8 mouse cellular contexts compared by ENCODE assay signal in genomic region chr1:91413030-91413506, GRCm38 (mm10). TPM values are rescaled to one million over a fixed set of nuclear protein-coding genes. Genes with fewer than 3 reads are reported as not detected.
DNase-seq lines count a peak whose midpoint lies in the region; ATAC-seq and TF ChIP-seq lines count a peak whose summit lies in the region.

No protein-coding gene starts in this region.

- H3K9me3 ChIP-seq in heart, embryonic 10.5 days = no peaks in the 10 kb centered on the region
- H3K9me3 ChIP-seq in kidney, embryonic 14.5 days (ENCODE audit: control insufficient read depth, low read length) = no peaks in the 10 kb centered on the region
- no peaks in the 10 kb centered on the region for H3K9me3 ChIP-seq in limb, embryonic 15.5 days
- H3K9me3 ChIP-seq in midbrain, postnatal 0 days (ENCODE audit: low read length) = no peaks in the 10 kb centered on the region

- peak; percentile 95 for ATAC-seq in kidney, embryonic 14.5 days (ENCODE audit: low FRiP score, low TSS enrichment)
- peak; percentile 92 for ATAC-seq in limb, embryonic 15.5 days (ENCODE audit: insufficient number of reproducible peaks, low FRiP score, low TSS enrichment, low read depth)
- peak; percentile 92 for ATAC-seq in midbrain, postnatal 0 days (ENCODE audit: low FRiP score)

- no peaks in the 10 kb centered on the region for H3K79me3 ChIP-seq in C2C12 (ENCODE audit: low read depth)

- H3K27me3 ChIP-seq in C2C12 (ENCODE audit: control insufficient read depth, insufficient read depth, insufficient read length) = no peaks in the 10 kb centered on the region
- 0 out of 2 replicates have a peak, but pooled peaks cover 3% of the 10 kb centered on the region for H3K27me3 ChIP-seq in heart, embryonic 10.5 days (ENCODE audit: insufficient read depth, poor library complexity, severe bottlenecking)
- no peaks in the 10 kb centered on the region for H3K27me3 ChIP-seq in kidney, embryonic 14.5 days (ENCODE audit: control insufficient read depth, insufficient read depth, low read length)
- H3K27me3 ChIP-seq in limb, embryonic 15.5 days = no peaks in the 10 kb centered on the region
- H3K27me3 ChIP-seq in midbrain, postnatal 0 days (ENCODE audit: insufficient read depth, low read length) = no peaks in the 10 kb centered on the region

- H3K27ac ChIP-seq in embryonic fibroblast, embryonic 13.5 days (ENCODE audit: insufficient read depth, low read length) = no peak overlapping the region
- peak overlapping the region; percentile 92 for H3K27ac ChIP-seq in heart, embryonic 10.5 days
- peak overlapping the region; percentile 94 for H3K27ac ChIP-seq in kidney, embryonic 14.5 days (ENCODE audit: low read depth, low read length)
- peak overlapping the region; percentile 89 for H3K27ac ChIP-seq in limb, embryonic 15.5 days
- peak overlapping the region; percentile 88 for H3K27ac ChIP-seq in midbrain, postnatal 0 days (ENCODE audit: low read depth, low read length)

- no peak for TF ChIP-seq CTCF in C2C12 (IDR thresholded peaks at IDR 0.05; ENCODE audit: control insufficient read depth, insufficient read depth, insufficient read length)
- no peak for TF ChIP-seq CTCF in embryonic fibroblast, embryonic 13.5 days (IDR thresholded peaks at IDR 0.05; ENCODE audit: borderline replicate concordance, insufficient read depth, low read length)
- TF ChIP-seq CTCF in midbrain, postnatal 0 days (IDR thresholded peaks at IDR 0.05) = no peak

- TF ChIP-seq POLR2A in embryonic fibroblast, embryonic 13.5 days (IDR thresholded peaks at IDR 0.05; ENCODE audit: low read depth, low read length) = peak; percentile 87

- peak overlapping the region; percentile 85 for H3K9ac ChIP-seq in kidney, embryonic 14.5 days (ENCODE audit: low read depth, low read length)
- H3K9ac ChIP-seq in limb, embryonic 15.5 days = peak overlapping the region; percentile 75
- H3K9ac ChIP-seq in midbrain, postnatal 0 days (replicated peaks; ENCODE audit: low read length, poor library complexity, severe bottlenecking) = peak overlapping the region; percentile 81

- H3K4me1 ChIP-seq in embryonic fibroblast, embryonic 13.5 days (ENCODE audit: control insufficient read depth, insufficient read depth, low read length) = 0 out of 2 replicates have a peak, but pooled peaks cover 2% of the 10 kb centered on the region
- peaks cover 43% of the 10 kb centered on the region for H3K4me1 ChIP-seq in heart, embryonic 10.5 days
- peaks cover 19% of the 10 kb centered on the region for H3K4me1 ChIP-seq in kidney, embryonic 14.5 days (ENCODE audit: control insufficient read depth, insufficient read depth, low read length)
- peaks cover 39% of the 10 kb centered on the region for H3K4me1 ChIP-seq in limb, embryonic 15.5 days
- H3K4me1 ChIP-seq in midbrain, postnatal 0 days (ENCODE audit: insufficient read depth, low read length) = peaks cover 9% of the 10 kb centered on the region

- H3K4me3 ChIP-seq in C2C12 (ENCODE audit: insufficient read depth, poor library complexity, severe bottlenecking) = peak overlapping the region; percentile 72
- peak overlapping the region; percentile 70 for H3K4me3 ChIP-seq in embryonic fibroblast, embryonic 13.5 days (ENCODE audit: insufficient read depth, low read length)
- peak overlapping the region; percentile 75 for H3K4me3 ChIP-seq in heart, embryonic 10.5 days
- peak overlapping the region; percentile 76 for H3K4me3 ChIP-seq in kidney, embryonic 14.5 days (ENCODE audit: low read length)
- peak overlapping the region; percentile 80 for H3K4me3 ChIP-seq in limb, embryonic 15.5 days
- peak overlapping the region; percentile 66 for H3K4me3 ChIP-seq in midbrain, postnatal 0 days (ENCODE audit: low read depth, low read length)

- peaks cover 10% of the 10 kb centered on the region for H3K79me2 ChIP-seq in C2C12 (ENCODE audit: control insufficient read depth, insufficient read depth)

- H3K4me2 ChIP-seq in kidney, embryonic 14.5 days (replicated peaks; ENCODE audit: low read depth, low read length) = peak overlapping the region; percentile 99
- H3K4me2 ChIP-seq in limb, embryonic 15.5 days = peak overlapping the region; percentile 98
- peak overlapping the region; percentile 97 for H3K4me2 ChIP-seq in midbrain, postnatal 0 days (ENCODE audit: low read depth, low read length, poor library complexity, severe bottlenecking)

- peak; percentile 98 for DNase-seq in brain, adult 2 months (ENCODE audit: low read depth, low spot score)
- DNase-seq in heart, embryonic 10.5 days (ENCODE audit: low spot score) = peak; percentile 99
- peak; percentile 98 for DNase-seq in midbrain, postnatal 0 days (ENCODE audit: low spot score)
- DNase-seq in spleen, postnatal 10 days (ENCODE audit: low spot score in 2 of 2) = peak; percentile 75 to 91

- WGBS in heart, embryonic 10.5 days = under 1% methylated on average over 34 of the region's 34 CpGs
- WGBS in kidney, embryonic 14.5 days = under 1% methylated on average over 34 of the region's 34 CpGs
- under 1% methylated on average over 34 of the region's 34 CpGs for WGBS in limb, embryonic 15.5 days
- WGBS in midbrain, postnatal 0 days = 1% methylated on average over 34 of the region's 34 CpGs

- peak overlapping the region; percentile 82 for H3ac ChIP-seq in C2C12 (ENCODE audit: control insufficient read depth, insufficient read length, low read depth)

- H3K36me3 ChIP-seq in C2C12 (ENCODE audit: control insufficient read depth, insufficient read depth) = no peaks in the 10 kb centered on the region
- H3K36me3 ChIP-seq in heart, embryonic 10.5 days = peaks cover 5% of the 10 kb centered on the region; the same call in 1 of the 2 replicates
- H3K36me3 ChIP-seq in kidney, embryonic 14.5 days (ENCODE audit: control insufficient read depth, insufficient read depth, low read length) = peaks cover 4% of the 10 kb centered on the region; the same call in 1 of the 2 replicates
- peaks cover 6% of the 10 kb centered on the region; the same call in 1 of the 2 replicates for H3K36me3 ChIP-seq in limb, embryonic 15.5 days
- H3K36me3 ChIP-seq in midbrain, postnatal 0 days (ENCODE audit: insufficient read depth, low read length) = peaks cover 10% of the 10 kb centered on the region; the same call in 1 of the 2 replicates

TF ChIP-seq in C2C12, 6 proteins besides CTCF, POLR2A, EP300 and RAD21:
- TF ChIP-seq MYOD1 (IDR thresholded peaks at IDR 0.05; ENCODE audit: control insufficient read depth, insufficient read length, low read depth) (peak; percentile 51), USF1 (IDR thresholded peaks at IDR 0.05; ENCODE audit: low read depth) (no peak), FOSL1 (IDR thresholded peaks at IDR 0.05; ENCODE audit: insufficient read depth, low read length, poor library complexity, severe bottlenecking) (no peak), MYOG (IDR thresholded peaks at IDR 0.05; ENCODE audit: control insufficient read depth, extremely low read depth, insufficient read length) (no peak), CEBPB (IDR thresholded peaks at IDR 0.05; ENCODE audit: low read depth) (no peak), MAX (IDR thresholded peaks at IDR 0.05) (peak; percentile 24)

RNA-seq across cellular contexts. Expression of gene Hes6, which starts 0.8 kb away (rescaled TPM):
- polyA plus RNA-seq in C2C12 (2012; fragmentation: generic; extraction: Trizol) = 87.2 TPM
- 9.2 and 9.9 TPM in 2 replicates for polyA plus RNA-seq in embryonic fibroblast, embryonic 13.5 days (2011; ENCODE audit: insufficient read length, low read depth, missing spikeins)
- polyA plus RNA-seq in heart, embryonic 10.5 days (2016; fragmentation: Nextera tagmentation; extraction: Ambion mirVana) = 70.6 and 74.2 TPM in 2 replicates
- 61.1 and 65.8 TPM in 2 replicates for polyA plus RNA-seq in kidney, embryonic 14.5 days (2014; fragmentation: Nextera tagmentation; extraction: Ambion mirVana)
- 73.6 and 91.2 TPM in 2 replicates for polyA plus RNA-seq in limb, embryonic 15.5 days (2015; fragmentation: Nextera tagmentation; extraction: Ambion mirVana)
- 105 and 119 TPM in 2 replicates for total RNA-seq in midbrain, postnatal 0 days (2014; rRNA removed)
- 111 and 113 TPM in 2 replicates for polyA plus RNA-seq in midbrain, postnatal 0 days (2015; fragmentation: Nextera tagmentation; extraction: Ambion mirVana)

RNA-seq across cellular contexts. Expression of gene Ilkap, which starts 14.5 kb away (rescaled TPM):
- polyA plus RNA-seq in C2C12 (2012; fragmentation: generic; extraction: Trizol) = 77.6 TPM
- 64.5 and 66.5 TPM in 2 replicates for polyA plus RNA-seq in embryonic fibroblast, embryonic 13.5 days (2011; ENCODE audit: insufficient read length, low read depth, missing spikeins)
- polyA plus RNA-seq in heart, embryonic 10.5 days (2016; fragmentation: Nextera tagmentation; extraction: Ambion mirVana) = 132 and 152 TPM in 2 replicates
- polyA plus RNA-seq in kidney, embryonic 14.5 days (2014; fragmentation: Nextera tagmentation; extraction: Ambion mirVana) = 130 and 136 TPM in 2 replicates
- polyA plus RNA-seq in limb, embryonic 15.5 days (2015; fragmentation: Nextera tagmentation; extraction: Ambion mirVana) = 143 and 155 TPM in 2 replicates
- 58.5 and 97.5 TPM in 2 replicates for total RNA-seq in midbrain, postnatal 0 days (2014; rRNA removed)
- 114 and 116 TPM in 2 replicates for polyA plus RNA-seq in midbrain, postnatal 0 days (2015; fragmentation: Nextera tagmentation; extraction: Ambion mirVana)

RNA-seq across cellular contexts. Expression of gene Per2, which starts 46.1 kb away (rescaled TPM):
- polyA plus RNA-seq in C2C12 (2012; fragmentation: generic; extraction: Trizol) = 0.96 TPM
- polyA plus RNA-seq in embryonic fibroblast, embryonic 13.5 days (2011; ENCODE audit: insufficient read length, low read depth, missing spikeins) = 2.5 and 7.4 TPM in 2 replicates
- 3.2 and 4.9 TPM in 2 replicates for polyA plus RNA-seq in heart, embryonic 10.5 days (2016; fragmentation: Nextera tagmentation; extraction: Ambion mirVana)
- polyA plus RNA-seq in kidney, embryonic 14.5 days (2014; fragmentation: Nextera tagmentation; extraction: Ambion mirVana) = 2.5 and 3.6 TPM in 2 replicates
- 3.7 and 4.6 TPM in 2 replicates for polyA plus RNA-seq in limb, embryonic 15.5 days (2015; fragmentation: Nextera tagmentation; extraction: Ambion mirVana)
- total RNA-seq in midbrain, postnatal 0 days (2014; rRNA removed) = 10.5 and 11.3 TPM in 2 replicates
- polyA plus RNA-seq in midbrain, postnatal 0 days (2015; fragmentation: Nextera tagmentation; extraction: Ambion mirVana) = 3.3 and 3.8 TPM in 2 replicates

RNA-seq across cellular contexts. Expression of gene Erfe, which starts 46.8 kb away (rescaled TPM):
- 7.3 TPM for polyA plus RNA-seq in C2C12 (2012; fragmentation: generic; extraction: Trizol)
- 6.1 and 10.8 TPM in 2 replicates for polyA plus RNA-seq in embryonic fibroblast, embryonic 13.5 days (2011; ENCODE audit: insufficient read length, low read depth, missing spikeins)
- polyA plus RNA-seq in heart, embryonic 10.5 days (2016; fragmentation: Nextera tagmentation; extraction: Ambion mirVana) = 2.2 TPM in 2 replicates
- 2.3 and 2.5 TPM in 2 replicates for polyA plus RNA-seq in kidney, embryonic 14.5 days (2014; fragmentation: Nextera tagmentation; extraction: Ambion mirVana)
- polyA plus RNA-seq in limb, embryonic 15.5 days (2015; fragmentation: Nextera tagmentation; extraction: Ambion mirVana) = 1.6 and 2.1 TPM in 2 replicates
- 0.11 TPM in 1 of 2 replicates, not detected in the other for total RNA-seq in midbrain, postnatal 0 days (2014; rRNA removed)
- polyA plus RNA-seq in midbrain, postnatal 0 days (2015; fragmentation: Nextera tagmentation; extraction: Ambion mirVana) = 0.31 and 0.45 TPM in 2 replicates
